21 mouse cellular contexts compared by ENCODE assay signal in genomic region chr1:75583034-75583433, GRCm38 (mm10). TPM values are rescaled to one million over a fixed set of nuclear protein-coding genes. Genes with fewer than 3 reads are reported as not detected.
DNase-seq lines count a peak whose midpoint lies in the region; ATAC-seq lines count a peak whose summit lies in the region.
"Had no signal": no experiment of that assay in that cellular context is flagged by ENCODE, and none has a peak within 500 bp of the region (broad histone marks: within the 10 kb centered on the region; RNA-seq: fewer than 3 reads in every experiment).

No protein-coding gene starts in this region.

- no peak overlapping the region for H3K9ac ChIP-seq in forebrain, embryonic 15.5 days (replicated peaks)
- H3K9ac ChIP-seq in forebrain, embryonic 14.5 days (ENCODE audit: low read length): no peak overlapping the region
- no peak overlapping the region for H3K9ac ChIP-seq in hindbrain, embryonic 12.5 days
- no peak overlapping the region for H3K9ac ChIP-seq in hindbrain, embryonic 16.5 days (ENCODE audit: low read depth, low read length)
- no peak overlapping the region for H3K9ac ChIP-seq in hindbrain, embryonic 14.5 days
- no peak overlapping the region for H3K9ac ChIP-seq in midbrain, embryonic 16.5 days (ENCODE audit: low read depth, low read length)
- H3K9ac ChIP-seq: embryonic facial prominence, embryonic 15.5 days; liver, embryonic 13.5 days had no signal

- no peak for DNase-seq in forebrain, embryonic 14.5 days (ENCODE audit: low spot score)
- no peak for DNase-seq in hindbrain, embryonic 14.5 days (ENCODE audit: low spot score)
- no peak for DNase-seq in left cerebral cortex, postnatal 10 days (ENCODE audit: extremely low spot score in 1 of 2, low spot score in 2 of 2)
- DNase-seq in thymus, postnatal 36 days: no peak
- DNase-seq: adrenal gland, postnatal 25 days; cerebellum, adult 8-10 months; gastrocnemius, postnatal 10 days; heart, adult 18-20 months; kidney, adult 2 months; kidney, postnatal 10 days; liver, embryonic 13.5 days; lung, adult 2 months; lung, postnatal 14 days; retina, postnatal 1 day; right cerebral cortex, postnatal 25 days had no signal

- peak overlapping the region; percentile 78 for H3K27ac ChIP-seq in forebrain, embryonic 15.5 days (replicated peaks)
- H3K27ac ChIP-seq in forebrain, embryonic 14.5 days (ENCODE audit: low read depth, low read length): no peak overlapping the region
- H3K27ac ChIP-seq in hindbrain, embryonic 12.5 days: peak overlapping the region; percentile 80
- no peak overlapping the region for H3K27ac ChIP-seq in hindbrain, embryonic 16.5 days (ENCODE audit: low read depth, low read length)
- peak overlapping the region; percentile 74 for H3K27ac ChIP-seq in hindbrain, embryonic 14.5 days
- peak overlapping the region; percentile 56 for H3K27ac ChIP-seq in midbrain, embryonic 16.5 days (ENCODE audit: low read length)
- H3K27ac ChIP-seq: embryonic facial prominence, embryonic 15.5 days; liver, embryonic 13.5 days had no signal

- ATAC-seq in forebrain, embryonic 15.5 days (replicated peaks): no peak
- no peak for ATAC-seq in forebrain, embryonic 14.5 days
- no peak for ATAC-seq in hindbrain, embryonic 12.5 days (ENCODE audit: low FRiP score)
- ATAC-seq in hindbrain, embryonic 16.5 days: no peak
- ATAC-seq in hindbrain, embryonic 14.5 days (ENCODE audit: low FRiP score): no peak
- no peak; the same call in 1 of the 2 replicates for ATAC-seq in midbrain, embryonic 16.5 days

- intact Hi-C loops in left cerebral cortex, postnatal 10 days (cut with DNase I): no loop called here

- H3K27me3 ChIP-seq in forebrain, embryonic 15.5 days: no peaks in the 10 kb centered on the region
- no peaks in the 10 kb centered on the region for H3K27me3 ChIP-seq in forebrain, embryonic 14.5 days (replicated peaks; ENCODE audit: control insufficient read depth, insufficient read depth, low read length)
- H3K27me3 ChIP-seq in hindbrain, embryonic 12.5 days: no peaks in the 10 kb centered on the region
- H3K27me3 ChIP-seq in hindbrain, embryonic 16.5 days (replicated peaks; ENCODE audit: control insufficient read depth, insufficient read depth, low read length): no peaks in the 10 kb centered on the region
- no peaks in the 10 kb centered on the region for H3K27me3 ChIP-seq in hindbrain, embryonic 14.5 days (ENCODE audit: control insufficient read depth, insufficient read depth, low read length)
- H3K27me3 ChIP-seq in midbrain, embryonic 16.5 days (ENCODE audit: control insufficient read depth, insufficient read depth, low read depth, low read length): no peaks in the 10 kb centered on the region
- H3K27me3 ChIP-seq: embryonic facial prominence, embryonic 15.5 days; liver, embryonic 13.5 days had no signal

- peaks cover 11% of the 10 kb centered on the region; the same call in 1 of the 2 replicates for H3K4me1 ChIP-seq in forebrain, embryonic 15.5 days
- peaks cover 3% of the 10 kb centered on the region; the same call in 1 of the 2 replicates for H3K4me1 ChIP-seq in forebrain, embryonic 14.5 days (ENCODE audit: control insufficient read depth, insufficient read depth, low read length)
- H3K4me1 ChIP-seq in hindbrain, embryonic 12.5 days: peaks cover 3% of the 10 kb centered on the region; the same call in 1 of the 2 replicates
- H3K4me1 ChIP-seq in hindbrain, embryonic 16.5 days (ENCODE audit: control insufficient read depth, insufficient read depth, low read depth, low read length): no peaks in the 10 kb centered on the region
- H3K4me1 ChIP-seq in hindbrain, embryonic 14.5 days (replicated peaks; ENCODE audit: control insufficient read depth, insufficient read depth, low read length): peaks cover 6% of the 10 kb centered on the region; the same call in 1 of the 2 replicates
- H3K4me1 ChIP-seq in midbrain, embryonic 16.5 days (ENCODE audit: control insufficient read depth, insufficient read depth, low read length): peaks cover 4% of the 10 kb centered on the region; the same call in 1 of the 2 replicates
- H3K4me1 ChIP-seq: liver, embryonic 13.5 days had no signal

- no peak overlapping the region for H3K4me3 ChIP-seq in forebrain, embryonic 15.5 days
- H3K4me3 ChIP-seq in forebrain, embryonic 14.5 days (ENCODE audit: low read depth, low read length): no peak overlapping the region
- H3K4me3 ChIP-seq in hindbrain, embryonic 12.5 days: no peak overlapping the region
- H3K4me3 ChIP-seq in hindbrain, embryonic 16.5 days (ENCODE audit: low read length): no peak overlapping the region
- no peak overlapping the region for H3K4me3 ChIP-seq in hindbrain, embryonic 14.5 days (replicated peaks; ENCODE audit: low read length)
- H3K4me3 ChIP-seq in midbrain, embryonic 16.5 days (ENCODE audit: low read depth, low read length): no peak overlapping the region
- H3K4me3 ChIP-seq: embryonic facial prominence, embryonic 15.5 days; liver, embryonic 13.5 days had no signal

- no peaks in the 10 kb centered on the region for H3K36me3 ChIP-seq in forebrain, embryonic 15.5 days
- no peaks in the 10 kb centered on the region for H3K36me3 ChIP-seq in forebrain, embryonic 14.5 days (ENCODE audit: control insufficient read depth, insufficient read depth, low read length)
- H3K36me3 ChIP-seq in hindbrain, embryonic 12.5 days: no peaks in the 10 kb centered on the region
- H3K36me3 ChIP-seq in hindbrain, embryonic 16.5 days (ENCODE audit: control insufficient read depth, insufficient read depth, low read length): no peaks in the 10 kb centered on the region
- no peaks in the 10 kb centered on the region for H3K36me3 ChIP-seq in hindbrain, embryonic 14.5 days (replicated peaks; ENCODE audit: control insufficient read depth, insufficient read depth)
- H3K36me3 ChIP-seq in midbrain, embryonic 16.5 days (ENCODE audit: control insufficient read depth, insufficient read depth, low read length): no peaks in the 10 kb centered on the region
- H3K36me3 ChIP-seq: embryonic facial prominence, embryonic 15.5 days; liver, embryonic 13.5 days had no signal

- 84% methylated on average over 10 of the region's 10 CpGs for WGBS in forebrain, embryonic 15.5 days
- WGBS in forebrain, embryonic 14.5 days: 83% methylated on average over 10 of the region's 10 CpGs
- 74% methylated on average over 10 of the region's 10 CpGs for WGBS in hindbrain, embryonic 12.5 days
- WGBS in hindbrain, embryonic 16.5 days: 76% methylated on average over 10 of the region's 10 CpGs
- WGBS in hindbrain, embryonic 14.5 days: 76% methylated on average over 10 of the region's 10 CpGs
- 81% methylated on average over 10 of the region's 10 CpGs for WGBS in midbrain, embryonic 16.5 days

- H3K4me2 ChIP-seq in forebrain, embryonic 15.5 days (replicated peaks): no peak overlapping the region
- no peak overlapping the region for H3K4me2 ChIP-seq in forebrain, embryonic 14.5 days (ENCODE audit: low read length)
- H3K4me2 ChIP-seq in hindbrain, embryonic 12.5 days (replicated peaks): no peak overlapping the region
- no peak overlapping the region for H3K4me2 ChIP-seq in hindbrain, embryonic 16.5 days (ENCODE audit: low read length)
- no peak overlapping the region for H3K4me2 ChIP-seq in hindbrain, embryonic 14.5 days (replicated peaks)
- H3K4me2 ChIP-seq in midbrain, embryonic 16.5 days (ENCODE audit: low read length): no peak overlapping the region
- H3K4me2 ChIP-seq: embryonic facial prominence, embryonic 15.5 days; liver, embryonic 13.5 days had no signal

- no peaks in the 10 kb centered on the region for H3K9me3 ChIP-seq in forebrain, embryonic 15.5 days
- H3K9me3 ChIP-seq in forebrain, embryonic 14.5 days (replicated peaks; ENCODE audit: control insufficient read depth, low read length): no peaks in the 10 kb centered on the region
- no peaks in the 10 kb centered on the region for H3K9me3 ChIP-seq in hindbrain, embryonic 12.5 days (replicated peaks)
- H3K9me3 ChIP-seq in hindbrain, embryonic 16.5 days (ENCODE audit: control insufficient read depth, low read length): no peaks in the 10 kb centered on the region
- H3K9me3 ChIP-seq in hindbrain, embryonic 14.5 days (ENCODE audit: control insufficient read depth, low read length): no peaks in the 10 kb centered on the region
- H3K9me3 ChIP-seq in midbrain, embryonic 16.5 days (replicated peaks; ENCODE audit: control insufficient read depth, low read length, poor library complexity, severe bottlenecking): no peaks in the 10 kb centered on the region
- H3K9me3 ChIP-seq: embryonic facial prominence, embryonic 15.5 days; liver, embryonic 13.5 days had no signal

RNA-seq across cellular contexts. Expression of gene Slc4a3, which starts 37.0 kb away (rescaled TPM):
- polyA plus RNA-seq in forebrain, embryonic 15.5 days (2015; fragmentation: Nextera tagmentation; extraction: Ambion mirVana): 35.2 and 35.9 TPM in 2 replicates
- polyA plus RNA-seq in forebrain, embryonic 14.5 days (2014; fragmentation: Nextera tagmentation; extraction: Ambion mirVana): 12.6 and 18.7 TPM in 2 replicates
- 36.9 and 38.6 TPM in 2 replicates for polyA plus RNA-seq in hindbrain, embryonic 12.5 days (2016; fragmentation: Nextera tagmentation; extraction: Ambion mirVana)
- polyA plus RNA-seq in hindbrain, embryonic 16.5 days (2015; fragmentation: Nextera tagmentation; extraction: Ambion mirVana): 84.9 and 85.4 TPM in 2 replicates
- 43.0 and 50.1 TPM in 2 replicates for polyA plus RNA-seq in hindbrain, embryonic 14.5 days (2014; fragmentation: Nextera tagmentation; extraction: Ambion mirVana)
- 78.6 and 83.0 TPM in 2 replicates for polyA plus RNA-seq in midbrain, embryonic 16.5 days (2015; fragmentation: Nextera tagmentation; extraction: Ambion mirVana)
- 100 to 1,000 TPM; 203 to 204 TPM for total RNA-seq in left cerebral cortex, postnatal 10 days (2021)
- total RNA-seq: monocyte, adult 5-6 weeks had no signal

Comparison
In these comparisons a context has a peak if more than half of its experiments do, and no peak if none do; other contexts are left out.
1. H3K27ac ChIP-seq: peak in forebrain, embryonic 15.5 days (single experiment), hindbrain, embryonic 12.5 days (single experiment), hindbrain, embryonic 14.5 days (single experiment) and midbrain, embryonic 16.5 days (single experiment); none in forebrain, embryonic 14.5 days (single experiment) and hindbrain, embryonic 16.5 days (single experiment).